Mouse (Mus musculus): ENCODE measurements at regions not wholly inside any gene's neighbourhood (a gene's known extent, or its start where the extent isn't known, plus 50 kb on each side); places are given as distances from the start of the nearest gene placed in this dataset.
A peak's percentile ranks its signal among the peaks of the same experiment; 100 is the strongest.

DNA sequence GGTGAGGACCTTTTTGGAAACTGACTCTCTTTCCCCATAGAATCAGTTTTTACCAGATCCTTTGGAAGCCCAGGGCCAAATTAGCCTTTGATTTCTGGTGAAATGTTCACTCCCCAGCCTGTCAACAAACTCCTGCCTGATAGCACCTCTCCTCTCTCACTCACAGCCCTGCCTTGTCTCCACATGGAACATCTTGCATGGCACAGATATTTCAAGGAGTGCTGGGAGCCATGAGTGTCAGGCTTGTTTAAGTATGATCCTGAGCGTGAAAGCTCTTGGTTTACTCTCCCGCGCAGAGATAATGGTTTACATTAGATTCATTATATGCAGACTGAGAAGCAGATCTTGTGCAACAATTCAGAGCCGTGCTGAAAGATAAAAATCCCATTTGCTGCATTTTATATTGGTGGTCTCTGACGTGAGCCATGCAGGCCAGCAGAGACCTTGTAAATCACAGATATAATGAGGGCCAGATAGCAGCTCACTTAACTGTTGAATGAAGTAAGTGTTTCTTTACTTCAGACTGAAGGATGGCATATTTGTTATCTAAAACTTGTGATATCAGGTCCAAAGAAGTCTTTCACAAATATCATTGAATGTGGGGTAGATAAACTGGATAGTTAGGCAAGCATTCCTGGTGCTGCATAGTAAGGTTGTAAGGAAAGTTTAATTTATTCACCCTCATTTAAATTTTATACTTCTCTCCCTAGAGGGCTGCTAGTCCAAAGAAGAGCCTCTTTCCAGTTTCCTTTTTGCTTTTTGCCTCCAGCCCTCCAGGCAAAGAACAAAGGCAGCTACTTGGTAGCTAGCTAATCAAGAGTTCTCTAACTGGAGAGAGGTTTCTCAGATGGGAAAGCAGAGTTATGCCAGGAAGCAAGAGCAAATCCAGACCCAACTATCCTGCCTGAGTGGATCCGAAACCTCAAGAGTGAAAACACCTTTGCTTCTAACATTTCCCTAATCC, 81.8 kb downstream of the Tbx18 start:
- Histone ChIP-seq H3K9ac (replicated peaks) (no peak overlapping the region), H3K4me1 (replicated peaks) (peaks cover 13% of the 10 kb centered on the region; the same call in 1 of the 2 replicates), H3K27ac (peak overlapping the region; percentile 44; the same call in 1 of the 2 replicates), H3K9me3 (no peaks in the 10 kb centered on the region), H3K27me3 (no peaks in the 10 kb centered on the region), H3K4me3 (replicated peaks) (no peak overlapping the region), H3K36me3 (no peaks in the 10 kb centered on the region), H3K4me2 (replicated peaks) (no peak overlapping the region)
- peak; percentile 50; the same call in 1 of the 2 replicates for ATAC-seq
- WGBS = 51% methylated on average over 6 of the region's 6 CpGs

GRCm38 (mm10) chr9:87648317-87648716, 82.7 kb downstream of the Tbx18 start:
- H3K27me3 ChIP-seq = no peaks in the 10 kb centered on the region
- H3K9me3 ChIP-seq = no peaks in the 10 kb centered on the region
- WGBS = 46% methylated on average over 5 of the region's 5 CpGs
- H3K27ac ChIP-seq = peak overlapping the region; percentile 35; the same call in 1 of the 2 replicates
- no peak overlapping the region for H3K4me3 ChIP-seq (replicated peaks)
- peaks cover 13% of the 10 kb centered on the region; the same call in 1 of the 2 replicates for H3K4me1 ChIP-seq (replicated peaks)
- H3K9ac ChIP-seq (replicated peaks) = no peak overlapping the region
- no peaks in the 10 kb centered on the region for H3K36me3 ChIP-seq
- no peak overlapping the region for H3K4me2 ChIP-seq (replicated peaks)
- ATAC-seq = no peak

DNA sequence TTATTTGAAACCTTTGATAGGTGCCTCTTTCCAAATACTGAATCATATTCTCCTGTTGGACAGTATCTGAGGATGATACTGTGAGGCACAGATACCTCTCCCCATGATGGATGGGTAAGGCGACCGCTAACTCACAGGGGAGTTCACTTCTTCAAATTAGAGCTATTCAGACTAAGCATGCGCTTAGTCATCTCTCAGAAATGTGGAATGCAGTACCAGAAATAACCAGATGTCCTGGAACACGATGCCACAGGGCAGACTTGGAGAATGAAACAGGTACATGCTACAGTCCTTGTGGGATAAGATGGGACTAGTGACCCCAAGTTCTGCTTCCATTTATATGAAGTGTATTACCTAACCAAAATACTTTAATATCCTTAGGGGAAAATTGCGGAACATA, 86.0 kb downstream of the Tbx18 start:
- no peaks in the 10 kb centered on the region for H3K36me3 ChIP-seq
- no peak overlapping the region for H3K4me2 ChIP-seq (replicated peaks)
- H3K4me3 ChIP-seq (replicated peaks) = no peak overlapping the region
- no peaks in the 10 kb centered on the region for H3K9me3 ChIP-seq
- H3K27ac ChIP-seq = no peak overlapping the region
- ATAC-seq = no peak
- H3K9ac ChIP-seq (replicated peaks) = no peak overlapping the region
- WGBS = 89% methylated on average over 5 of the region's 5 CpGs
- peaks cover 11% of the 10 kb centered on the region; the same call in 1 of the 2 replicates for H3K4me1 ChIP-seq (replicated peaks)
- no peaks in the 10 kb centered on the region for H3K27me3 ChIP-seq

DNA sequence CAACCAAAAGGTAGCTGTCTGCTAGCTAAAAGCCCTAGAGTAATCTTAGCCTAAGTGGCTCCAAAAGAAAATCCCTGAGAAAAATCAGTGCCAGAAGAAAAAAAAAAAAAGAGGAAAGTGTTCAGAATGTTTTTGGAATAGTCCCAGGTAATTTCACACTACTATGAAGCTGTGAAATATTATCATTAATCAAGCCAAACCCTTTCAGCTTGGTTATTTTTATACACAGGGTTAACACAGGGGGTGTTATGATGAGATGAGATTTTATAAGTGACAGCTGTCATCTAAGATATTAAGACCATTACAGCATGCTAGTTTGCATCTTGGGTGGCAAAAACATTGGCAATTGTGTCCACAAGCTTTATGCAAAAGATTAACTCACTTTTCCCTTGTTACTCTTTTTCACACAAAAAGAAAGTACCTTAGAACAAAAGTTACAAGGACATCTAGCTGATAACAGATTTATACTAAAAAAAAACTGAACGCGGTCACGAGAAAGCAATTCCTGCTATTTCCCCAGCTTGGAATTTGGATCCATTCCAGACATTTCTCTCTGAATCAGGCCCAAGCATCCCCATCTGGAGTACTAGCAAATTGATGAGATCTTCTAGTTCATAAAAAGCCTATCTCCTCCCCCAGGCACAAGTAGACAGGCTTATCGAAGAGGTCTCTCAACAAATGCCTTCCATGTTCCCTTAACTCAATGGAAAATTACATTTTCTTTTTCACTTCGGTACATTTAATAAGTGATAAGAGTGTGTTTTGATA, 97.0 kb downstream of the Tbx18 start:
- Histone ChIP-seq H3K4me3 (replicated peaks) (no peak overlapping the region), H3K27ac (no peak overlapping the region), H3K4me1 (replicated peaks) (no peaks in the 10 kb centered on the region), H3K9me3 (no peaks in the 10 kb centered on the region), H3K4me2 (replicated peaks) (no peak overlapping the region), H3K27me3 (no peaks in the 10 kb centered on the region), H3K9ac (replicated peaks) (no peak overlapping the region), H3K36me3 (no peaks in the 10 kb centered on the region)
- no peak for ATAC-seq
- WGBS = 91% methylated on average over 5 of the region's 5 CpGs

DNA sequence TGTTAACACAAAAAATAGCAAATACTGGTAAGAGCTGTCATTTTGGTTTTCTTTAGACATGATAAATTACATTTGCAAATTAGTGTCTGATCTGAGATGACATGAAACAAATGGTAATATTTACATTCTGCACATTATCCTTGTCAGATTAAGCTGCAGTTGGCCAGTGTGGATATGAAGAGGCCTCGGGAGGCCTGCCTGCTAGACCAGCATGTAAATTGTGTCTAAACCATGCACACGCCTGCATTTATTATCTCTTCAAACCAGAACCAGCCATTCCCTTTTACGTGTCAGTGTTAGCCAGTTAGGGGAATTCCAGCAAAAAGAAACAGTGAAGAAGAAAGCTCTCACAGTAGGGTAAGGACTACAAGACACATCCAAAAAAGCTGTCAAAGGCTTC, 104.6 kb downstream of the Tbx18 start:
- H3K36me3 ChIP-seq = no peaks in the 10 kb centered on the region
- H3K4me3 ChIP-seq (replicated peaks) = no peak overlapping the region
- H3K9ac ChIP-seq (replicated peaks) = no peak overlapping the region
- H3K4me1 ChIP-seq (replicated peaks) = 0 out of 2 replicates have a peak, but pooled peaks cover 3% of the 10 kb centered on the region
- 45% methylated on average over 3 of the region's 3 CpGs for WGBS
- peak; percentile 83 for ATAC-seq
- no peak overlapping the region for H3K4me2 ChIP-seq (replicated peaks)
- no peaks in the 10 kb centered on the region for H3K27me3 ChIP-seq
- no peak overlapping the region for H3K27ac ChIP-seq
- H3K9me3 ChIP-seq = no peaks in the 10 kb centered on the region

DNA sequence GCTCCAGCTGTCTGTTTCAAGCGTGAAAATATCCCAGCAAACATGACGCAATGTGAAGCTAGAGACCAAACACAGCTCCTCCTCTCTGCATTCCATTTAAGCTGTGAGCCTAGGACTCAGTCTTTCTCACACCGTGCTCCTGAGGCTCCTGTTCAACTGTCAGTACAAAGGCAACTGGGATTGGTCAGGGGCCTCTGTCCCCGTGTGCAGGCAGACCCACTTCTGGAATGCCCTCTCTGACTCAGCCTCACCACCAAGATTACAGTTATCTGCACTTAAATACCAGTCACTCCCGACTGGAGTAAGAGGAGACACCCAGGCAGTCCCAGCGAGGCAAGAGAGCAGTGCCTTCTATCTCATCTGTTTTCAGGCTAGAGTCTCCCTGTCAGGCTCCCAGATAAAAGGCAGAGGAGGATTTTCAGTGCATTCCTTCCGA, 112.8 kb downstream of the Tbx18 start:
- peak overlapping the region; percentile 20 for H3K4me2 ChIP-seq (replicated peaks)
- peaks cover 4% of the 10 kb centered on the region; the same call in 1 of the 2 replicates for H3K4me1 ChIP-seq (replicated peaks)
- no peak overlapping the region for H3K27ac ChIP-seq
- ATAC-seq = peak; percentile 63
- no peaks in the 10 kb centered on the region for H3K36me3 ChIP-seq
- H3K27me3 ChIP-seq = no peaks in the 10 kb centered on the region
- no peak overlapping the region for H3K9ac ChIP-seq (replicated peaks)
- H3K9me3 ChIP-seq = no peaks in the 10 kb centered on the region
- no peak overlapping the region for H3K4me3 ChIP-seq (replicated peaks)
- WGBS = 41% methylated on average over 7 of the region's 7 CpGs

GRCm38 (mm10) chr9:87607878-87608631, 123.0 kb downstream of the Tbx18 start:
- Histone ChIP-seq H3K27me3 (no peaks in the 10 kb centered on the region), H3K9ac (replicated peaks) (no peak overlapping the region), H3K4me3 (replicated peaks) (no peak overlapping the region), H3K9me3 (no peaks in the 10 kb centered on the region), H3K27ac (no peak overlapping the region), H3K4me1 (replicated peaks) (no peaks in the 10 kb centered on the region), H3K4me2 (replicated peaks) (no peak overlapping the region), H3K36me3 (no peaks in the 10 kb centered on the region)
- WGBS = 74% methylated on average over 10 of the region's 10 CpGs
- no peak for ATAC-seq

- H3K27me3 ChIP-seq = no peaks in the 10 kb centered on the region
- H3K27ac ChIP-seq = no peak overlapping the region
- no peak overlapping the region for H3K4me3 ChIP-seq (replicated peaks)
- no peak for ATAC-seq
- H3K9ac ChIP-seq (replicated peaks) = no peak overlapping the region
- no peaks in the 10 kb centered on the region for H3K36me3 ChIP-seq
- no peak overlapping the region for H3K4me2 ChIP-seq (replicated peaks)
- no peaks in the 10 kb centered on the region for H3K4me1 ChIP-seq (replicated peaks)
- no peaks in the 10 kb centered on the region for H3K9me3 ChIP-seq
- 71% methylated on average over 2 of the region's 2 CpGs for WGBS
Observed at GRCm38 (mm10) chr9:87575591-87575990, 155.5 kb downstream of the Tbx18 start.

DNA sequence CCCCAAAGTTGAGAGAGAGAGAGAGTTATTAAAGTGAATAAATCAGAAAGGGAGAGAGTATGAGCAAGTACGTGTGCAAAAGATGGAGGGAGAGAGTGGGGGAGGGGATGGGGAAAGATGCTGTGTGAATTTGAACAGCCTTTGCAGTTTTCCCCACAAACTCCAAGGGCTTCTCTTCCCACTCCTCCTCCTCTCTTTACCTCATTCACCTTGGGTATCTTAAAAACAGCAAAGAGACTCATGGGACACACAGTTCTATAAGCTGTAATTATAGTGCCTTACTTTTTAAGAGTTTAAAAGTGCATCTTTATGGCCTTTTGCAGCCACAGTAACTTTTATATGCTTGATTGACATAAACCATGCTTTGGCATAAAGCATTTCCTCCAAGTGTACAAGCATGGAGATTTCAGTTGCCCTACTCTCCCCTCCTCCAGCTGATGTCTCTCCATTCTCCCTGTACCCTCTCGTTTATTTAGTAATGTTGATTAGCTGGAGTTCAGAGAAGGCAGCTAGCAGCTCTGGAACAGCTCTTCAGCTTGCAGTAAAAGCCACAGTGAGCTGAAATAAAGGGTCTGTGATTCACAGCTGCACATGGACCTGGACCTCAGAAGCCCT, 156.7 kb downstream of the Tbx18 start:
- no peak overlapping the region for H3K4me3 ChIP-seq (replicated peaks)
- 60% methylated on average over 2 of the region's 2 CpGs for WGBS
- H3K36me3 ChIP-seq = no peaks in the 10 kb centered on the region
- no peaks in the 10 kb centered on the region for H3K27me3 ChIP-seq
- H3K4me2 ChIP-seq (replicated peaks) = no peak overlapping the region
- no peaks in the 10 kb centered on the region for H3K9me3 ChIP-seq
- no peaks in the 10 kb centered on the region for H3K4me1 ChIP-seq (replicated peaks)
- no peak for ATAC-seq
- H3K9ac ChIP-seq (replicated peaks) = no peak overlapping the region
- H3K27ac ChIP-seq = no peak overlapping the region

DNA sequence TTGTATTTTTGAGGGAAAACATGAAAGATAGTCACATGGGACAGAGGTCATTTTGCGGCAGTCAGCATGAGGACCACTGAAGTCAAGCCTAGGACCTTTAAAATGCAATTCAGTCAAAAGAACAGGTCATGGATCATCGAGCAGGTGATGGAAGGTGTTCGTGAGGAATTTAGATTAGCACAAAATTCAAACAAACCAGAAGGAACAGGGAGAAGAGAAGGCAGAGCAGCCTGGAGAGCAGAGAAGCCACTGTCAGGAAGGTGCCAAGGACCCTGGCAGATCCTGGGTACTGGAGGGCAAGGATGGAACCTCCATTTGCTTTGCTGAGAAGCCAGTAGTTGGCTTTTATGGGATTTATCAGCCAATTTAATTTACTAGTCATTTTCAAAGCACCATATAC, 167.8 kb downstream of the Tbx18 start:
- no peaks in the 10 kb centered on the region for H3K9me3 ChIP-seq
- no peak overlapping the region for H3K27ac ChIP-seq
- no peaks in the 10 kb centered on the region for H3K27me3 ChIP-seq
- no peak overlapping the region for H3K9ac ChIP-seq (replicated peaks)
- WGBS = 61% methylated on average over 3 of the region's 3 CpGs
- ATAC-seq = no peak
- H3K4me1 ChIP-seq (replicated peaks) = no peaks in the 10 kb centered on the region
- H3K4me3 ChIP-seq (replicated peaks) = no peak overlapping the region
- H3K4me2 ChIP-seq (replicated peaks) = no peak overlapping the region
- no peaks in the 10 kb centered on the region for H3K36me3 ChIP-seq

- no peak for ATAC-seq
- H3K36me3 ChIP-seq = no peaks in the 10 kb centered on the region
- H3K4me3 ChIP-seq (replicated peaks) = no peak overlapping the region
- no peaks in the 10 kb centered on the region for H3K4me1 ChIP-seq (replicated peaks)
- 80% methylated on average over 6 of the region's 6 CpGs for WGBS
- H3K4me2 ChIP-seq (replicated peaks) = no peak overlapping the region
- no peak overlapping the region for H3K27ac ChIP-seq
- no peaks in the 10 kb centered on the region for H3K27me3 ChIP-seq
- H3K9ac ChIP-seq (replicated peaks) = no peak overlapping the region
- no peaks in the 10 kb centered on the region for H3K9me3 ChIP-seq
Observed at GRCm38 (mm10) chr9:87562796-87563195, 168.3 kb downstream of the Tbx18 start.

Data from midbrain, embryonic 13.5 days (tissue).